Mouse (Mus musculus) right cerebral cortex, adult 2 months (tissue): ENCODE measurements around the gene Mdk.

ENCODE experiments used
- DNase-seq, 2 experiments: peaks; one replicate each; pipeline ENCODE4 v3.0.0; 2021 to 2022; ENCODE audit warnings: low spot score in 2 of 2

Mdk gene

DNA sequence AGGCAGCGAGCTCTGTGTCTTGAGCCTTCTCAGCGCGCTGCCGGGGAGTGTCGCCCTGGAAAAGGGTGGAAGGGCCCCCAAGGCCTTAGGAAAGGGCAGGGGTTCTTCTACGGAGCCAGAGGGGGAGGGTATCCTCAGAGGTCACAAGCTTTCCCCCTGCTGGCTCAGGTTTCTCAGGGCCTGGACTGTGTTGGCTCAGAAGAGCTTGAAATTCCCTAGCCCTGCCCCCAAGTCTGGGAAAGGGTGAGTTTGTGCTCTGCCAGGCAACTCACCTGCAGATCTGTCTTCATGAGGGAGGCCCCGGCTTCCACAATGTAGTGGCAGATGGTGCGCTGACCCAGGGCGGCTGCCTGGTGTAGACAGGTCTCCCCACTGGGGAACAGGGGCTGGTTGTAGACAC is 1.4 kb upstream of the Mdk start:
- no peak for DNase-seq

DNA sequence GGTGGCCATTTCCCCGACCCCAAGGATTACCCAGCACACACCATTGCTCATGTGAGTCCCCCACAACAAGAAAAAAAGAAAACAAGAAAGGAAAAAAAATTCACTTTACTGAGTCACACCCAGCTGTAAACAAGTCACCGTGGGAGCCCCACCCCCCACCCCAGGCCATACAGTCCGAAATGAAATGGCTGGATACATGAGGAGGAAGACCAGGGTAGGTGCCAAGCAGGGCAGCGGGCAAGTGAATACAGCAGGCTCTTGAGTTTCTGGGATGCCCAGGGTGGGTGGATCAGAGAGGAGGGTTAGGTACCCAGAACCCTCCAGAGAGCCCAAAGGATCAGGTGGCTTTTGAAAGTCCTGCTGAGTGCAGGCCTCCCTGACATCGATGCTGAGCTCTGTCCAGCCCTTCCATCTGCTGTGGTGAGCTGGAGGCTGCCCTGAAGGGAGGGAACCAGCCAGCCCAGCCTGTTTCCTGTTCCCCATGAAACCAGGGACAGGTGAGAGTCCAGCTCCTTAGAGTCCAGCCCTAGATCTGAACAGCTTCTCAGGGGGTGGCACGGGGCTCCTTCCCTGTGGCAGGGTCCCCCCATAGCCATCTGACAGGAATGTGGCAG is 747 bp upstream of the Mdk start:
- no peak for DNase-seq

DNA sequence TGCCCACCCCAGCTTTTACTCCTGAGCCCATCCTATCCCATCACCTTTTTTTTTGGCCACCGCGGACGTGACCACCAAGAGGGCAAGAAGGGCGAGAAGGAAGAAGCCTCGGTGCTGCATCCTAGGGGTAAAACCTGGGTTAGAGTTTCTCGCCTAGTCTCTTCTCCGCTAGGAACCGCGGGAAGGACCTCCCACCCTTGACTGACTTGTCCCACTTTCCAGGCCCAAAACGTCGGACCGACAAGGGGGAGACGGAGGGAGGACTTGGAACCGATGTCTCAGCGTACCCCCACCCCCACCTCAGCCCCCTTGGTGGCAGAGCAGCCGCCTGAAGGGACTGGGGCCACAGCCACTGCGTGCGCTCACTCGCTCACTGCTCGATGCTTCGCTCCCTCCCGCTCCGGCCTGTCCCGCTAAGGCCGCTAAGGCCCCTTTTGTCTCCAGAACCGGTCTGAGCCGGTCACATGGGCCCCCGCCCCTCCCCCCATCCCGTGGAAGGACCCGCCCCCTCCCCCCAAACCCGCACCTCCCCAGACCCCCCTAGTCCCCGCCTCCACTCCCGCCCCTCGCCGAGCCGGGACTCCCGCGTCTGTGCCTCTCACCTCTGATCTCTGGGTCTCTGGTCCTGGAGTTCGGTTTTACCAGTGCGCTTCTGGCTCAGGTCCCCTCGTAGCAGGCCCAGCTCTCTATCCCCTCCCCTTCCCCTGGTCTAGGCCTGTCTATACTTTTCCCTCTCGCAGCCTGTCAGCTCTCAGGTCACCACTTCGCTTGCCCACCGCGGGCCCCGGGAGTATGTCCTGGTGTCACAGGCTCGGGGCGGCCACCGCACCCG is 553 bp downstream of the Mdk start:
- DNase-seq = no peak

DNA sequence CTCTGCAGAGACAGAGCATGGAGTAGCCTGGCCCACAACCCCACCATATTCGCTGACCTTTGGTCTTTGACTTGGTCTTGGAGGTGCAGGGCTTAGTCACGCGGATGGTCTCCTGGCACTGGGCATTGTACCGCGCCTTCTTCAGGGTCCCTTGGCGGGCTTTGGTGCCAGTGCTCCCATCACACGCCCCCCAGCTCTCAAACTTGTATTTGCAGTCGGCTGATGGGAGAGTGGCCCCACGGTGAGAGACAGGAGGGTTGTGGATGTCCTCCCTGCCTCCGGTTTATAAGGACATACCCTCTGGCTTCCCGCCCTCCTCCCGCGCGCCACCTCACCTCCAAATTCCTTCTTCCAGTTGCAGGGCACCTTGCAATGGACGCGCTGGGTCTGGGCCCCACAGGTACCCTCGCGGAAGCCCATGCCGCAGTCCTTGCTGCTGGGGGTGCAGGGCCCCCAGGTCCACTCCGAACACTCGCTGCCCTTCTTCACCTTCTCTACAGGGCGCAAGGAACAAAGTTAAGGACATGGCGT is 1.3 kb downstream of the Mdk start:
- no peak for DNase-seq

DNA sequence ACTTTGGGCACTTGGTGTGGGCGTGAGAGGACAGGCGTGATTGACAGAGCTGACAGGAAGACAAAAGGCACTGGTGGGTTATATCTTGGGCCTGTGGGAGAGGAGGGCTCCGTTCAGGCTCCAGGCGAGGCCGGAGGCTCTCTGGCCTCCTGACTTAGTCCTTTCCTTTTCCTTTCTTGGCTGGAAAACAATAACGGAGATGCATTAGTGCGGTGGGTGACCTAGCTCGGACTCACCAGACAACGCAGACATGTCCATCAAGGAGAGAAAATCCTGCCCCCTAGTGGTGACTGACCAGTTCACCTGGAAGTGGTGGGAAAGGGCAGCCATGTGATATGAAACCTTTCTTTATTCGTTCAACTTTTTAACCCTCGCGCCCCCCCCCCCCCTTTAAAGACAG is 2.2 kb downstream of the Mdk start:
- DNase-seq = peak in 1 of 2 experiments; percentile 74

DNA sequence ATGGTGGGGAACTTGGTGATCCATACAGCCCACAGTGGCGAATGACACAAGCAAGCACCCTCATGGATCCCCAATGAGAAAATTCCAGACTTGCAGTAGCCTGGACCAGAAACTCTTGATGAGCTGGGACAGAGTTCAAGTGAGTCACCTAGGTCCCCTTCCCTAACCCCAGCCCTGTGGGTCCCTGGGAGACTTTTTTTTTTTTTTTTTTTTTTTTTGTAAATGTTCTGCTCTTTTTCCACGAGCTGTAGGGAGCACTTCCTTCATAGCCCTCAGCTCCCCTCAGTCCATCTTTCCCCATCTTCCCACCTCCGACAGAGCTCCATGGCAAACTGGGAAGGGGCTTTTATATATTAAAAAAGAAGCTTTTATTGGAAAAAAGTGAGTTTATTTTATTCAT is 2.6 kb downstream of the Mdk start:
- DNase-seq = no peak

DNA sequence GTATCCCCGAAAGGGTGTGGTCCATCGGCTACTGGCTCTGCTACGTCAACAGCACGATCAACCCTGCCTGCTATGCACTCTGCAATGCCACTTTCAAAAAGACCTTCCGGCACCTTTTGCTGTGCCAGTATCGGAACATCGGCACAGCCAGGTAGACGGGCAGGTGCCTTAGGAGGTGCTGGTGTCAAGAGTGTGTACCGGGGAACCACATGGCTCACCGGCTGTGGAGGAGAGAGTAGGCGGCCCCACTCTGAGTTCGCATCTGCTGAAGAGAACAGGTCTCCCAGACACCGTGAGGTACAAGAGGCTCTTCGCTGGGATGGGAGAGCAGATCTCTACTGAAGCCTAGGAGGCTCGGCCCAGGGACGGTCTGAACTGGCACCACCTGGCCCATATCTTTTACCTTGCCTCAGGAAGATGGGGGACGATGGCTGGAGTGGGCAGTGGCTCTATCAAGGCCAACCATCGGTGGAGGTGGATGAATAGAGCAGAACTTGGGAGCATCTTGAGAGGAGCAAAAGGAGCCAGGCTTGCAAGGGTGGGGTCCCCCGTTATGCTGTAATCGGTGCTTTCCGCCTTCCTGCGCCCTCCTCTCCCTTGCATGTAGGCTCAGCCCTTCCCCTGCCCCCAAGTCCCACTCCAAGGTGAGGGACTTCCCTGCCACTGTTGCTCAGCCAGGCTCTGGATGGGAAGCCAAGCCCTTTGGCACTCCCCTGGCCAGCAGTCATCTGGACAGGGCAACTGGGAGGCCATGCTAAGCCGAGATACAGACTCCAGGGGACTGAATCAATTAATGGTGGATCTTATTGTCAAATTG is 3.4 kb downstream of the Mdk start:
- DNase-seq = no peak

DNA sequence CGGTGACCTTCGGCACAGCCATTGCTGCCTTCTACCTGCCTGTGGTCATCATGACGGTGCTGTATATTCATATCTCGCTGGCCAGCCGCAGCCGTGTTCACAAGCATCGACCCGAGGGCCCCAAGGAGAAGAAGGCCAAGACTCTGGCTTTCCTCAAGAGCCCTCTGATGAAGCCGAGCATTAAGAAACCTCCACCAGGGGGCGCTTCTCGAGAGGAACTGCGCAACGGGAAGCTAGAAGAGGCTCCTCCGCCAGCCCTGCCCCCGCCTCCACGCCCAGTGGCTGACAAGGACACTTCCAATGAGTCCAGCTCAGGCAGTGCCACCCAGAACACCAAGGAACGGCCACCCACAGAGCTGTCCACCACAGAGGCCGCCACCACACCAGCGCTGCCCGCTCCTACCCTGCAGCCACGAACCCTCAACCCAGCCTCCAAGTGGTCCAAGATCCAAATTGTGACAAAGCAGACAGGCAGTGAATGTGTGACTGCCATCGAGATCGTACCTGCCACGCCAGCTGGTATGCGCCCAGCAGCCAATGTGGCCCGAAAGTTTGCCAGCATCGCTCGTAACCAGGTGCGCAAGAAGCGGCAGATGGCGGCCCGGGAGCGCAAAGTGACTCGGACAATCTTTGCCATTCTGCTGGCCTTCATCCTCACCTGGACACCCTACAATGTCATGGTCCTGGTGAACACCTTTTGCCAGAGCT is 4.1 kb downstream of the Mdk start:
- DNase-seq = peak; percentile 82 to 87

DNA sequence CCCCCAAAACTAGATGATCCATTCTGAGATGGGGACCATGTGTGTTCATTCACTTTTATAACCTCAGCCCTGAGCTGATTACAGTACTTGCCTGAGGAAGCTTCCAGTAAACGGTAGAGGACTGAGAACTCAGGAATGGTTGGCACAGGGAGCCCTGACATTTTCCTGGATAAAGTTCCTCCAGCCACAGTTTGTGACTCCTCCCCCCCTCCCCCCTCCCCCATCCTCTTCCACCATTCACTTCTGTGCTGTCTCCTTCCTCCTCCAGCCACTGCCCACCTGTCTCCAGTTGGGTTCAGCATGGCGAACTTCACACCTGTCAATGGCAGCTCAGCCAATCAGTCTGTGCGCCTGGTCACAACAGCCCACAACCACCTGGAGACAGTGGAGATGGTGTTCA is 5.1 kb downstream of the Mdk start, which contains the start of gene Chrm4:
Gene Chrm4, plus strand, starts transcription at position 301 of the 400 bp plus-strand sequence.
- no peak for DNase-seq

DNA sequence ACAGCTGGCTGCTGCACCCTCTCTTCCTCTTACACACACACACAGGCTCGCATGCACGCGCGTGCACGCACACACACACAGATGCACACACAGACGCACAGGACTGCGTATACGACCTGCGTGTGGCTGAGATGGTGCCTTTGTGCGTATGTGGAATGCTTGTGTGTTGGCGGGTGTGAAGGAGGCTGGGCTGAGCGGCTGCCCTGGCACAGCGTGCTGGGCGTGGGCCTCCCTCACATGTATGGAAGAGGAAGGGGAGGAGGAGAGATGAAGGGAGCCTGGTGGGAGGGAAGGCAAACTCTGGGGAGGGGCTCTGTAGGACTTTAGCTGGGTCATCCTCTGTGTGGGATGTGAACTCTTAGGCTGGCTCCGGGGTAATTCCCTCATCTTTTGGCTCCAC is 6.7 kb downstream of the Mdk start:
- DNase-seq = peak; percentile 77 to 81

DNA sequence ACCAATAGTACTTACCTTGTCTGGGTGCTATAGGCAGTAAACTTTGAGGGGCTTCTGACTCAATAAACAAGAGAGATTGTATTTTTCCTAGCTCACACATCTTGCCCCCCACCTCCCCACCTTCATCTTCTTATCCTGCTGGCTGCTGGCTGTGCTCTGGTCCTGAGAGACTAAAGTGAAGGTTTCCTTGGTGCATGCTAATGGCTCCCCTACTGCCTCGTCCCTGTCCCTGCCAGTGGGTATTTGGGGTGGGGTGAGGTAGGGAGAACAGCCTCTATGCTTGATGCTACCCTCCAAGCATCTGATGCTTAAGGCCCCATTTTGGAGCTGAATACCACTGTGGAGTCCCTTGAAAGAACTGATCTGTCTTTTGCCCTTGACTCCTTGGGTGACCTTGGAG is 7.4 kb downstream of the Mdk start:
- DNase-seq = no peak

DNA sequence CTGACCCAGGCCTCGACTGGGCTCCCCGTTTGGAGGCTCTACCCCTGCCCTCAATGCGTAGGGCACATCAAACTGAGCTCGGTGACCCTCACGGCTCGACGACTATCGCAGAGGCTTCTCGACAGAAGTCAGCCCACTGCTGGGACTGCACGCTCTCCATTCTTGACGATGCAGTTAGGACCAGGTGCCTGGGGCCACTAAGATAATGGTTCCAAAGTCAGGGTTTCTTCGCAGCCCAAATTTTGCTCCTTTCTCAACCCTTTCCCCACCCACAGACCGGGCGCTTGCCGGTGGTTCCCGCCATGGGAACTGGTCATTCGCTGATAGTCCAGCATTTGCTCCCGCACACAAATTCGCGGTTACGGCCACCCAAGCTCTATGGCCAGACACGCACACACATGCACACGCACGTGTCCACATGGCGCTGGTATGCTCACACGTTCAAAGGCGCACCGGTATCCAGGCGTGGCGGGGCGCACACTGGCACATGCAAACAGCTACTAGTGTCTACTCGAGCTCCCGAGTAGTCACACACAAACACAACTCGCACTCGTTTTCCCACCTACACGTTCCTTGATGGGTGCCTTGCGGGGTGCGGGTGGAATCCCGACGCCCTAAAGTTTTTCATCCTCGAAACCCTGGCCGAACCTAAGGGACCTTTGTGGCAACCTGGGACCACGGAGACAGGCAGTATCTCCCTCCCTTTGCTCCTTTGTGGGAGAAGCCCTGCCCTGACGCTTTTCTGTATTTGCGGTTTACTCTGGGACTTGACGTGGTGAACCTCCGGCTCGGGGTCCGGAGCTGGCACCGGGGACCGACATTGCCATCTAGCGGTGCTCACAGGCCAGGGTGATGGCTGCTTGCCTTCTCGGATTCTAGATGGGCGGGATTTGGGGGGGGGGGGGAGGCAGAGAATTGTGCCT is 8.4 kb downstream of the Mdk start:
- peak in 1 of 2 experiments; percentile 80 for DNase-seq

DNA sequence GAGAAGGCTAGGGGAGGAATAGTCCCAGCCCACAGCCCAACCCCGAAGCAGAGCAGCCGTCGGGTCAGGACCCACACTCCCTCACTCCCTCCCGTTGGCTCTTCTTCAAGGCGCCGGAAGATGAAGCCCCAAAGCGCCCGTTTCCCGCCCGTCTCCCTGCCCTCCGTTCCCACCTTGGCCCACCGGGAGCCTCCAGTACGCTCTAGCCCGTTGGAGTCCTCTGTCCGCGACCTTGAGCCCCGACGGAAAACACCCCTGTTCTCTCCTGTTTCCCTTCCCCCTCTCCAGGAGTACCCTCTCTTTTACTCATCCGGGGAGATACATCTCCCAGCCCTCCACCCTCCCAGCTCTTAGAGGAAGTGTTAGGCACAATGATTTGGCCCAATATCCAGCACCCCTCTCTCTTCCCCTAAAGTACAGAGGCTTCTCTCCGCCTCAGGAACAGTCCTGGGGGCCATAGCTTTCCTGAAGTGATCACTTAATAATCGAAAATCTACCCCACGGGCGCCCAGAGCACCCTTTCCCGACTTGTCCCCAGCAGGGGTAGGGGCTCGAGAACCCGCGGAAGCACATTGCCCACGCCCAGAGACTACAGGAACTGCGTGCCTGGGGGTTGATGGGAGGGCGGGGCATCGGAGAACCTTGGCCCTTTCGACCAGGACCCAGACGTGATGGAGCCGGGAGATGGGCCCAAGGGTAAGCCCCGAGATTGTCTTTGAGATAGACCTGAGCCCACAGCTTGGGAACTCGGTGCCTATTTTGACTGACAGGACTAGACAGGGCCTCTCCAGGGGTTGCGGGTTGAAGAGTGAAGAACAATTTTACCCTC is 9.3 kb downstream of the Mdk start:
- DNase-seq = no peak

DNA sequence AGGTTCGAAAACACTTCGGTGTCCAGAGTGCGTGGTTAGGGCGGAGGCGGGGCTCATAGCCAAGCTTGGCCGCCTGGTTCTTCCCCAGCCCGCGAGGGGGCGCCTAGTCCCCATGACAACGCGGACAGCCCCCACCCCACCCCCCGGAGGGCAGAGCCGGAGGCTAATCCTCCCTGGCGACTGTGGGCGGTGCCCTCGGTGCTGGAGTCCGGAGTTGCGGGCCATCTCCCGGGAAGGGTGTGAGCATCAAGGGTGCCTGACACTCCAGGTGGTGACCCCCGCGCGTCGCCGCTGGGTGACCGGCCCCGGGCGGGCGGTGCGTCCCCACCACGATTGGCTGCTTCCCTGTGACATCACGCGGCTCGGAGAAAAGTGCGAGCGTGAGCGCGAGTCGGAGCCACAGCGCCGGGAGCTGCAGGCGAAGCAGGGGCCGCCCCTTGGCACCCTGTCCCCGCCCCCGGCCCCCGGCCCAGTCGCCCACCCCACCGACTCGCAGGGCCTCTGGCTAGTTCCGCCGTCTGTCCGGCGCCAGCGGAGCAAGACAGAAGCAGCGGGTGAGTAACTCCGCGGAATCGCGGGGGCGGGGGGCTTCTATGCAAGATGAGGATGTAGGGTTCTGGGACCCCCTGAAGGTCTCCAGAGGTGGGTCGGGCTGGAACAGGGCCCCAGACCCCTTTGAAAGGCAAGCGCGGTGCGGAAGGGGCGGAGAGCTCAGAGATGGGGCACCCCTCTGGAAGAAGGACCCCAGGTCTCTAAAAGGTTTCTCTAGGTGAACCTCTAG is 10.1 kb downstream of the Mdk start:
- DNase-seq = peak; percentile 84 to 87

DNA sequence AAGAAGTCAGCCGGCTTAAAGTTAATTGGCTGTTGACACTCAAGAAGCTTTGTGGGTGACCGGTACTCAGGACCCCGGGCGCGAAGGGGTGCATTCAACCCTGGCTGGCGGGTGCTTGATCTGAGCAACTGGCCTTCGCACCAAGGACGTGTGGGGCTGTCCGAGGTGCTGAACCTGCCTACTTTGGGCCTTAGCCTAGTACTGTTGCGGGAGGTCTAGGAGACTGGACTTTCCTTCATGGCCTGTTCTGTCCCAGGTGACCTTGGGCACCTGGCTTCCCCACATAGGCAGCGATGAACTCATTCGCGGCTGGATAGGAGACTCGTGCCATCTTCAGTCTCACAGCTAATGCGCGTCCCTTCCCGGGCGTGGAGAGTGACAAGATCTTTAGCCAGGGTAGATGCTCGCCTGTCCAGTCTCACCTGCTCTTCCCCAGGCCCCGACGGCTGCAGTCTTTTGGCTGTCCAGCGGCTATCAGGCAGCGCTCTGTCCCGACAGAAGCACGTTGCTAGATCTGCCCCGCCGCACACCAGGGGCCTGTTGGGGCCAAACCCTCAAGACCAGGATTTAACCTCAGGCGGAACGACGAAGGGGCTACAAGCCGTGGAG is 10.8 kb downstream of the Mdk start:
- DNase-seq = no peak

DNA sequence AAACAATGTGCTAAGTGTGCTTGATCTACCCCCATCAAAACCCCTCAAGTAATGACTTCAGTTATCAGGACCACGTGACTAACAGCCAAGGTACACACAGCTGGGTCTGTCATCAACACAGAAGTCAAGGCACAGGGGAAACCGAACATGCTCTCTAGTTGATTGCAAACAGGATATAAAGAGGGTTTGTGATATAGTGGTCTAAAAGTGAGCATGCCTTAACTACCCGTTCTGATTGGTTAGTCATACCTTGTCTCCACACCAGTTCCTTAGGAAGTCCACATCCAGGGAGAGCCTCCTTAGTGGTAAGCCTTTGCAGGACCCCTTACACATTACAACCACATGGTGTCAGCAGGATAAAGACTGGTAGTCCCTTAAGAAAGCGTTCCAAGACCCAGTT is 12.0 kb downstream of the Mdk start:
- no peak for DNase-seq

DNA sequence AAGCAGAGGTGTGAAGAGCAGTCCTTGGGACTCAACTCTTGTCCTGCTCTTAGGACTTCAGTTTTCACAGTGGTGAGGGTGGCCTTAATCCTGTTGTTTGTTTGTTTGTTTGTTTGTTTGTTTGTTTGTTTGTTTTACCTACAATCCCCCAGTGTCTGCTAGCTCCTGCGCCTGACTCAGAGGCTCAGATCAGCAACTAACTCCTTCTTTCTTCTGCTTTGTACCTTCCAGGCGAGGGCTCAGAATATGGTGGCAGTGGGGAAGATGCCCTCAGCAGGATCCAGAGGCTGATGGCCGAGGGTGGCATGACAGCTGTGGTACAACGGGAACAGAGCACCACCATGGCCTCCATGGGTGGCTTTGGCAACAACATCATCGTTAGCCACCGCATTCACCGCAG is 15.0 kb downstream of the Mdk start:
- DNase-seq = no peak

DNA sequence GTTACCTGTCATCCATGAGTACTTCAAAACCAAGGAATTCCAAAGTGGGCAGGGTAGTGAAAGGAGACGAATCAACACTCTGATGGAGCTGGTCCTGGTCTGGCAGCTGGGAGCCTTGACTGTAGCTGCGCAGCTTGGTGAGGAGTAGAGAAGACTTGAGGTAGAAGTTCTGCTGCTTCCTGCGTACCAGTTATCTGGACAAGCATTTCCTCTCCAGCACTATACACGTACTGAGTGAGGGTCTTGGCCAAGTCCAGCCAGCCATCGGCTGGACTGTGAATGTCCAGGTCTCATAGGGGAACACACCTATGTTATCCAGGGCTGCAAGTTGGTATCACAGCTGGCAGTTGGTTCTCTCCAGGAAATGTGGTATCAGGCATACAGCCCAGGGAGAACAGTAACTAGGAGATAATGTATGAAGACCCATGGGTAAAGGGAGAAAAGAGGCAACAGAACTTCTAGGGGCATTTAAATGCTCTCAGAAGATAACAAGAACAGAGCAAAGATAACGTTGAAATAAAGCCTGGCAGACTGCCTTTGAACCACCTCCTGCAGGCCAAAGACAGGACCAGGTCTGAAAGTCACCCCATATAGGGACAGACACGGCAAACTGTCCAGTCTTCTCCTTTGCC is 15.6 kb downstream of the Mdk start:
- DNase-seq = no peak
